Mouse (Mus musculus) forebrain, embryonic 15.5 days (tissue): ENCODE data around the gene Il10. TPM values are rescaled to one million over a fixed set of nuclear protein-coding genes. Genes with fewer than 3 reads are reported as not detected.

Experiments used
- ATAC-seq: fragments of 200-750 bp; cut with Nextera tagmentation; replicated peaks from 2 replicates; pipeline ENCODE4 v1.8.0; 2017; ENCODE audit warnings: mild to moderate bottlenecking, moderate TSS enrichment, moderate library complexity
- H3K27ac ChIP-seq: fragments of 300-500 bp; sonication (generic); replicated peaks from 2 replicates; pipeline ENCODE4 v1.5.1; 2015; ENCODE audit warnings: mild to moderate bottlenecking, inconsistent platforms
- H3K27me3 ChIP-seq: fragments of 300-500 bp; sonication (generic); 2 replicates; pipeline ENCODE4 v1.6.1; 2015; ENCODE audit warnings: inconsistent platforms
- H3K36me3 ChIP-seq: fragments of 300-500 bp; sonication (generic); 2 replicates; pipeline ENCODE4 v1.6.1; 2015; ENCODE audit warnings: mild to moderate bottlenecking, inconsistent platforms
- H3K4me1 ChIP-seq: fragments of 300-500 bp; sonication (generic); 2 replicates; pipeline ENCODE4 v1.6.1; 2015; ENCODE audit warnings: inconsistent platforms
- H3K4me2 ChIP-seq: fragments of 300-500 bp; sonication (generic); replicated peaks from 2 replicates; pipeline ENCODE4 v1.6.1; 2015; ENCODE audit warnings: mild to moderate bottlenecking, inconsistent platforms
- H3K4me3 ChIP-seq: fragments of 300-500 bp; sonication (generic); 2 replicates; pipeline ENCODE4 v1.5.1; 2015; ENCODE audit warnings: mild to moderate bottlenecking, inconsistent platforms
- H3K9ac ChIP-seq: fragments of 300-500 bp; sonication (generic); replicated peaks from 2 replicates; pipeline ENCODE4 v1.6.1; 2015; ENCODE audit warnings: mild to moderate bottlenecking, inconsistent platforms
- H3K9me3 ChIP-seq: fragments of 300-500 bp; sonication (generic); 2 replicates; pipeline ENCODE4 v1.6.1; 2016; ENCODE audit warnings: inconsistent platforms
- WGBS: fragments of 180-500 bp; shearing (Covaris S2); methylation state at CpG from one replicate; pipeline ENCODE4 v1.1.7; 2015; ENCODE audit warnings: mixed read lengths; 5-methylcytosine and 5-hydroxymethylcytosine counted together
- polyA plus RNA-seq: library from polyadenylated mRNA; unstranded; fragments of >200 nt; fragmentation: Nextera tagmentation; extraction: Ambion mirVana; gene quantifications from 2 replicates; pipeline ENCODE4 v1.2.1, GENCODE M21; 2015

The Il10 gene
- polyA plus RNA-seq, 1 experiment from 2014 or later: not detected

GRCm38 (mm10) chr1:131042263-131042662 lies 22.6 kb downstream of the Il10 start:
- Histone ChIP-seq H3K27ac (no peak overlapping the region), H3K4me2 (no peak overlapping the region), H3K4me3 (no peak overlapping the region), H3K27me3 (no peaks in the 10 kb centered on the region), H3K9me3 (no peaks in the 10 kb centered on the region), H3K4me1 (no peaks in the 10 kb centered on the region), H3K9ac (no peak overlapping the region), H3K36me3 (no peaks in the 10 kb centered on the region)
- WGBS: 40% methylated on average over 2 of the region's 2 CpGs
- ATAC-seq: no peak

- Histone ChIP-seq H3K4me1 (no peaks in the 10 kb centered on the region), H3K4me2 (no peak overlapping the region), H3K9ac (no peak overlapping the region), H3K27me3 (no peaks in the 10 kb centered on the region), H3K4me3 (no peak overlapping the region), H3K36me3 (no peaks in the 10 kb centered on the region), H3K27ac (no peak overlapping the region), H3K9me3 (no peaks in the 10 kb centered on the region)
- WGBS: 89% methylated on average over 3 of the region's 3 CpGs
- ATAC-seq: no peak
These were observed 23.1 kb downstream of the Il10 start for GRCm38 (mm10) chr1:131042721-131043120.

- no peak for ATAC-seq
- H3K27me3 ChIP-seq: no peaks in the 10 kb centered on the region
- no peaks in the 10 kb centered on the region for H3K36me3 ChIP-seq
- no peaks in the 10 kb centered on the region for H3K4me1 ChIP-seq
- H3K9me3 ChIP-seq: no peaks in the 10 kb centered on the region
- no peak overlapping the region for H3K27ac ChIP-seq
- WGBS: 91% methylated on average over 4 of the region's 4 CpGs
- no peak overlapping the region for H3K9ac ChIP-seq
- no peak overlapping the region for H3K4me2 ChIP-seq
- H3K4me3 ChIP-seq: no peak overlapping the region
These were observed 24.0 kb downstream of the Il10 start for GRCm38 (mm10) chr1:131043636-131044035.

GRCm38 (mm10) chr1:131045723-131046355 lies 26.2 kb downstream of the Il10 start:
- Histone ChIP-seq H3K4me2 (no peak overlapping the region), H3K27ac (no peak overlapping the region), H3K4me1 (no peaks in the 10 kb centered on the region), H3K27me3 (no peaks in the 10 kb centered on the region), H3K9ac (no peak overlapping the region), H3K36me3 (no peaks in the 10 kb centered on the region), H3K9me3 (no peaks in the 10 kb centered on the region), H3K4me3 (no peak overlapping the region)
- ATAC-seq: no peak
- WGBS: 93% methylated on average over 2 of the region's 2 CpGs

- Histone ChIP-seq H3K4me2 (no peak overlapping the region), H3K36me3 (no peaks in the 10 kb centered on the region), H3K9me3 (no peaks in the 10 kb centered on the region), H3K9ac (no peak overlapping the region), H3K4me3 (no peak overlapping the region), H3K27ac (no peak overlapping the region), H3K27me3 (no peaks in the 10 kb centered on the region), H3K4me1 (no peaks in the 10 kb centered on the region)
- no peak for ATAC-seq
- 85% methylated on average over 10 of the region's 10 CpGs for WGBS
These were observed 27.0 kb downstream of the Il10 start for GRCm38 (mm10) chr1:131046607-131047006.

GRCm38 (mm10) chr1:131048121-131048863 lies 28.6 kb downstream of the Il10 start:
- Histone ChIP-seq H3K4me2 (no peak overlapping the region), H3K4me1 (0 out of 2 replicates have a peak, but pooled peaks cover 2% of the 10 kb centered on the region), H3K36me3 (no peaks in the 10 kb centered on the region), H3K9me3 (no peaks in the 10 kb centered on the region), H3K9ac (no peak overlapping the region), H3K4me3 (no peak overlapping the region), H3K27ac (no peak overlapping the region), H3K27me3 (no peaks in the 10 kb centered on the region)
- ATAC-seq: no peak
- WGBS: 73% methylated on average over 6 of the region's 6 CpGs

- Histone ChIP-seq H3K27me3 (no peaks in the 10 kb centered on the region), H3K27ac (no peak overlapping the region), H3K4me1 (0 out of 2 replicates have a peak, but pooled peaks cover 2% of the 10 kb centered on the region), H3K9ac (no peak overlapping the region), H3K4me2 (no peak overlapping the region), H3K4me3 (no peak overlapping the region), H3K9me3 (no peaks in the 10 kb centered on the region), H3K36me3 (no peaks in the 10 kb centered on the region)
- WGBS: 93% methylated on average over 8 of the region's 8 CpGs
- no peak for ATAC-seq
These were observed 29.3 kb downstream of the Il10 start for GRCm38 (mm10) chr1:131048946-131049345.

GRCm38 (mm10) chr1:131049361-131049806 lies 29.7 kb downstream of the Il10 start:
- no peak for ATAC-seq
- WGBS: 90% methylated on average over 5 of the region's 5 CpGs
- no peaks in the 10 kb centered on the region for H3K9me3 ChIP-seq
- no peaks in the 10 kb centered on the region for H3K27me3 ChIP-seq
- 0 out of 2 replicates have a peak, but pooled peaks cover under 1% of the 10 kb centered on the region for H3K36me3 ChIP-seq
- H3K4me1 ChIP-seq: 0 out of 2 replicates have a peak, but pooled peaks cover 2% of the 10 kb centered on the region
- H3K4me2 ChIP-seq: no peak overlapping the region
- H3K27ac ChIP-seq: no peak overlapping the region
- H3K4me3 ChIP-seq: no peak overlapping the region
- no peak overlapping the region for H3K9ac ChIP-seq

- peaks cover 6% of the 10 kb centered on the region; the same call in 1 of the 2 replicates for H3K36me3 ChIP-seq
- no peak overlapping the region for H3K4me2 ChIP-seq
- no peaks in the 10 kb centered on the region for H3K27me3 ChIP-seq
- H3K9me3 ChIP-seq: no peaks in the 10 kb centered on the region
- WGBS: 95% methylated on average over 5 of the region's 5 CpGs
- no peak for ATAC-seq
- no peak overlapping the region for H3K9ac ChIP-seq
- H3K27ac ChIP-seq: no peak overlapping the region
- H3K4me3 ChIP-seq: no peak overlapping the region
- 0 out of 2 replicates have a peak, but pooled peaks cover 2% of the 10 kb centered on the region for H3K4me1 ChIP-seq
These were observed 30.4 kb downstream of the Il10 start for GRCm38 (mm10) chr1:131050011-131050410.

- Histone ChIP-seq H3K9me3 (no peaks in the 10 kb centered on the region), H3K4me3 (no peak overlapping the region), H3K36me3 (peaks cover 10% of the 10 kb centered on the region), H3K9ac (no peak overlapping the region), H3K4me2 (no peak overlapping the region), H3K27ac (no peak overlapping the region), H3K27me3 (no peaks in the 10 kb centered on the region), H3K4me1 (0 out of 2 replicates have a peak, but pooled peaks cover 2% of the 10 kb centered on the region)
- 88% methylated on average over 5 of the region's 5 CpGs for WGBS
- ATAC-seq: no peak
These were observed 31.0 kb downstream of the Il10 start for GRCm38 (mm10) chr1:131050617-131051016.

- no peak overlapping the region for H3K4me2 ChIP-seq
- H3K4me1 ChIP-seq: 0 out of 2 replicates have a peak, but pooled peaks cover 2% of the 10 kb centered on the region
- no peak overlapping the region for H3K9ac ChIP-seq
- peaks cover 15% of the 10 kb centered on the region for H3K36me3 ChIP-seq
- WGBS: 35% methylated on average over 7 of the region's 7 CpGs
- no peak overlapping the region for H3K27ac ChIP-seq
- ATAC-seq: no peak
- H3K9me3 ChIP-seq: no peaks in the 10 kb centered on the region
- no peak overlapping the region for H3K4me3 ChIP-seq
- H3K27me3 ChIP-seq: no peaks in the 10 kb centered on the region
These were observed 31.4 kb downstream of the Il10 start for GRCm38 (mm10) chr1:131051073-131051472.

- no peaks in the 10 kb centered on the region for H3K9me3 ChIP-seq
- H3K4me2 ChIP-seq: no peak overlapping the region
- whole genome bisulfite sequencing: 2% methylated on average over 8 of the region's 8 CpGs
- H3K4me1 ChIP-seq: 0 out of 2 replicates have a peak, but pooled peaks cover 2% of the 10 kb centered on the region
- no peak overlapping the region for H3K4me3 ChIP-seq
- no peaks in the 10 kb centered on the region for H3K27me3 ChIP-seq
- H3K9ac ChIP-seq: no peak overlapping the region
- ATAC-seq: peak; percentile 76
- peaks cover 32% of the 10 kb centered on the region for H3K36me3 ChIP-seq
- H3K27ac ChIP-seq: peak overlapping the region; percentile 59; the same call in 1 of the 2 replicates
These were observed 33.6 kb downstream of the Il10 start for GRCm38 (mm10) chr1:131053239-131053638.
